Mouse (Mus musculus): Measurements from ENCODE around the gene Hltf.
A peak's percentile ranks its signal among the peaks of the same experiment; 100 is the strongest.

Hltf gene

GRCm38 (mm10) chr3:20145696-20146113, 88.1 kb downstream of the Hltf start:
- no peak for DNase-seq (ENCODE audit: low read depth, low spot score)

- no peak for DNase-seq (ENCODE audit: low read depth, low spot score)
These were observed 89.3 kb downstream of the Hltf start for GRCm38 (mm10) chr3:20146884-20147395.

GRCm38 (mm10) chr3:20147647-20148046, 90.0 kb downstream of the Hltf start:
- DNase-seq (ENCODE audit: low read depth, low spot score): no peak

GRCm38 (mm10) chr3:20150511-20150910, 92.9 kb downstream of the Hltf start:
- no peak for DNase-seq (ENCODE audit: low read depth, low spot score)

- DNase-seq (ENCODE audit: low read depth, low spot score): no peak
These were observed 94.0 kb downstream of the Hltf start for GRCm38 (mm10) chr3:20151651-20152050.

GRCm38 (mm10) chr3:20154531-20155367, 97.1 kb downstream of the Hltf start, which contains the start of gene Gyg:
Gene Gyg (minus strand): TSS chr3:20155317.
- DNase-seq (ENCODE audit: low read depth, low spot score): peak; percentile 56

- DNase-seq (ENCODE audit: low read depth, low spot score): no peak
These were observed 97.9 kb downstream of the Hltf start for GRCm38 (mm10) chr3:20155476-20155875.

- DNase-seq (ENCODE audit: low read depth, low spot score): no peak
These were observed 109.9 kb downstream of the Hltf start for GRCm38 (mm10) chr3:20167487-20167886.
